Mouse (Mus musculus): Measurements from ENCODE around the gene Olfr955.

DNA sequence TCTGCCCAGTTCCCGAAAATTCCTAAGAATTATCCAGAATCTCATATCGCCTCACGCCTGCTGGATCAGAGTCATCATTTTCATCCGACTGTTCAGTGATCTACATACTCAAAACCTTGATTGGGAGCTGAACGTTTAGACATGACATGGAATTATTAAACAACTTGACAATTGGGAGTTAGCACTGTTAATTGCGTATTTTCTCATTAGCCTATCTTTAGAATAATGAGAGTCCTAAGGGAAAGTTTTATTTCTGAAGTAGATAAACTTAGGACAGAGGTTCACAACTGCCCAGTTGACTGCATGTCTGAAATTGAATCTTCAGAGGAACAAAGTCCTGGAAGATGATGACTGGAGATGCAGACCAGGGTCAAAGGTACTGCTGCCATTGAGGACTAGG, 15.3 kb downstream of the Olfr955 start, which contains the start of gene Olfr954:
- TF ChIP-seq CTCF (IDR thresholded peaks at IDR 0.05; ENCODE audit: insufficient read depth, low read length) (no peak), POLR2A (IDR thresholded peaks at IDR 0.05; ENCODE audit: borderline replicate concordance, extremely low read depth, low read depth, low read length) (no peak)
